Mouse (Mus musculus) liver, adult 2 months (tissue): ENCODE data around the gene Rab14. TPM values are rescaled to one million over a fixed set of nuclear protein-coding genes. Genes with fewer than 3 reads are reported as not detected.
A peak's percentile ranks its signal among the peaks of the same experiment; 100 is the strongest.

Experiments
- DNase-seq: peaks from one replicate; pipeline ENCODE4 v3.0.0-alpha.2; 2011; ENCODE audit warnings: low read depth, low spot score; ENCODE audit errors: extremely low read depth
- H3K27ac ChIP-seq: fragments of 200-500 bp; replicated peaks from 2 replicates; pipeline ENCODE4 v1.5.1; 2012; ENCODE audit warnings: low read depth, mild to moderate bottlenecking, control low read depth, inconsistent platforms, low read length; ENCODE audit not compliant: insufficient read depth
- H3K27me3 ChIP-seq: fragments of 200-500 bp; 2 replicates; pipeline ENCODE4 v1.6.1; 2012; ENCODE audit warnings: mild to moderate bottlenecking, moderate library complexity, low read length, inconsistent platforms; ENCODE audit not compliant: control insufficient read depth, insufficient read depth
- H3K36me3 ChIP-seq: fragments of 200-500 bp; 2 replicates; pipeline ENCODE4 v1.6.1; 2012; ENCODE audit warnings: low read length, inconsistent platforms; ENCODE audit not compliant: control insufficient read depth, insufficient read depth
- H3K4me1 ChIP-seq: fragments of 200-500 bp; 2 replicates; pipeline ENCODE4 v1.6.1; 2011; ENCODE audit warnings: low read length; ENCODE audit not compliant: control insufficient read depth, insufficient read depth
- H3K4me3 ChIP-seq: fragments of 200-500 bp; 2 replicates; pipeline ENCODE4 v1.5.1; 2011; ENCODE audit warnings: low read depth, mild to moderate bottlenecking, control low read depth, low read length, moderate library complexity; ENCODE audit not compliant: insufficient read depth
- H3K79me2 ChIP-seq: fragments of 200-500 bp; 2 replicates; pipeline ENCODE4 v1.6.1; 2012; ENCODE audit warnings: inconsistent platforms, mild to moderate bottlenecking, low read length, moderate library complexity; ENCODE audit not compliant: control insufficient read depth, insufficient read depth
- H3K9ac ChIP-seq: fragments of 200-500 bp; 2 replicates; pipeline ENCODE4 v1.6.1; 2012; ENCODE audit warnings: low read depth, mild to moderate bottlenecking, control low read depth, inconsistent platforms, low read length
- CTCF ChIP-seq: fragments of 200-500 bp; IDR thresholded peaks from 2 replicates; pipeline ENCODE4 v1.5.1; 2011; ENCODE audit warnings: low read depth, low read length, control low read depth
- POLR2A ChIP-seq: fragments of 200-500 bp; IDR thresholded peaks from 2 replicates; pipeline ENCODE4 v1.6.1; 2011; ENCODE audit warnings: low read length, control low read depth; ENCODE audit not compliant: insufficient read depth; ENCODE audit errors: extremely low read depth
- WGBS: fragments of 180-500 bp; shearing (Covaris S2); methylation state at CpG from one replicate; pipeline ENCODE4 v1.1.7; 2018; 5-methylcytosine and 5-hydroxymethylcytosine counted together
- polyA plus RNA-seq: library from polyadenylated mRNA; depleted of rRNA; stranded (reverse); fragments of >200 nt; gene quantifications from 2 replicates; pipeline ENCODE4 v1.2.3, GENCODE M21; 2012
- total RNA-seq: library from RNA; depleted of rRNA; stranded (reverse); fragments of >200 nt; gene quantifications from 2 replicates; pipeline ENCODE4 v1.2.3, GENCODE M21; 2014

Rab14 gene
- total and polyA plus RNA-seq, 2 experiments = 109 to 246 TPM

GRCm38 (mm10) chr2:35148806-35149205 is 52.1 kb downstream of the Rab14 start:
- no peak for TF ChIP-seq POLR2A
- no peak for TF ChIP-seq CTCF
- no peaks in the 10 kb centered on the region for H3K4me1 ChIP-seq
- WGBS = 96% methylated on average over 10 of the region's 10 CpGs
- no peaks in the 10 kb centered on the region for H3K79me2 ChIP-seq
- H3K36me3 ChIP-seq = peaks cover 62% of the 10 kb centered on the region
- no peak overlapping the region for H3K4me3 ChIP-seq
- H3K27ac ChIP-seq = no peak overlapping the region
- no peak for DNase-seq
- no peak overlapping the region for H3K9ac ChIP-seq
- H3K27me3 ChIP-seq = no peaks in the 10 kb centered on the region

DNA sequence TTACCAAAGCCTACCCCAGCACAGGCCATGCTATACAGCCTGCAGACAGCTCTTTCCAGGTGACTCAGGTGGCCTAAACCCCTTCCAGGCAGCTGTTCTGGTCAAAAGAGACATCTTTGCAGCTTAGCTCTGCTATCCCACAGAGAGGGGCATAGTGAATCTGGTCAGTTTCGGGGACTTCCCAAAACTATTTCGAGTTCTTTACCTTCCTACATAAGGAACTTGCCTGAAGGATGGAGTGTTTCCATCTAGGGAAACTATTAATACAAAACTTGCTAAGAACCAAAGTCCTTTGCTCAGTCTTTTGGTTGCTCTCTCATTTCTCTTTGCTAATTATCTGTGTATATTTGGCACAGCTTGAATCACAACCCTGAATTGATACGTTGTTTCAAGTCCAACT is 59.2 kb downstream of the Rab14 start:
- WGBS = 95% methylated on average over 3 of the region's 3 CpGs
- Histone ChIP-seq H3K36me3 (peaks cover 75% of the 10 kb centered on the region), H3K27me3 (no peaks in the 10 kb centered on the region), H3K4me3 (no peak overlapping the region), H3K4me1 (no peaks in the 10 kb centered on the region), H3K27ac (no peak overlapping the region), H3K79me2 (no peaks in the 10 kb centered on the region), H3K9ac (no peak overlapping the region)
- no peak for DNase-seq
- no peak for TF ChIP-seq CTCF
- TF ChIP-seq POLR2A = no peak

- Histone ChIP-seq H3K4me1 (no peaks in the 10 kb centered on the region), H3K27ac (no peak overlapping the region), H3K36me3 (peaks cover 68% of the 10 kb centered on the region), H3K9ac (no peak overlapping the region), H3K4me3 (no peak overlapping the region), H3K79me2 (no peaks in the 10 kb centered on the region), H3K27me3 (no peaks in the 10 kb centered on the region)
- DNase-seq = no peak
- no peak for TF ChIP-seq POLR2A
- TF ChIP-seq CTCF = no peak
- 96% methylated on average over 1 of the region's 1 CpGs for WGBS
These were observed 62.3 kb downstream of the Rab14 start for GRCm38 (mm10) chr2:35138576-35138975.

GRCm38 (mm10) chr2:35133891-35134290 is 67.0 kb downstream of the Rab14 start:
- no peak for DNase-seq
- Histone ChIP-seq H3K27me3 (no peaks in the 10 kb centered on the region), H3K4me1 (no peaks in the 10 kb centered on the region), H3K27ac (no peak overlapping the region), H3K4me3 (no peak overlapping the region), H3K79me2 (no peaks in the 10 kb centered on the region), H3K9ac (no peak overlapping the region), H3K36me3 (peaks cover 41% of the 10 kb centered on the region)
- WGBS = 86% methylated on average over 5 of the region's 5 CpGs
- TF ChIP-seq CTCF (no peak), POLR2A (no peak)

DNA sequence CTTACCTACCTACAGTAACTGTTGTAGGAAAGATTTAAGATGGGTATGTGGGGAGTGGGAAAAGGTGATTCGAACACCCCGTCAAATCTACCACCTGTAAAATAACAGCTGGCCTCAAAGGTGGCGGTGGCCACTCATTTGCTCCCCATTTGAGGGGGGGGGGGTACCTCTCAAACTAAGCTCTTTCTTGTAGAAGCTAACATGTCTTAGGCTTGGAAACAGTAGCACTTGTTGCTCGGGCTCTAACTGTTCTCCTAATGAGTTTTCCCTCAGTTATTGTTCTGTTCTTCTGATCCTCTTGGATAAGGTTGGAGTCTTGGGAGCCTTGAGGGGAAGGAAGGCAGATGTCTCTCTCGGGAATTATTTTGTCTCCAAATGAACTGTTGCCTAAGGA is 68.3 kb downstream of the Rab14 start:
- no peak for DNase-seq
- H3K27me3 ChIP-seq = no peaks in the 10 kb centered on the region
- no peak for TF ChIP-seq POLR2A
- no peak for TF ChIP-seq CTCF
- H3K4me3 ChIP-seq = no peak overlapping the region; the same call in 1 of the 2 replicates
- WGBS = 16% methylated on average over 5 of the region's 5 CpGs
- no peaks in the 10 kb centered on the region for H3K79me2 ChIP-seq
- peaks cover 38% of the 10 kb centered on the region for H3K36me3 ChIP-seq
- H3K9ac ChIP-seq = no peak overlapping the region; the same call in 1 of the 2 replicates
- H3K4me1 ChIP-seq = no peaks in the 10 kb centered on the region
- H3K27ac ChIP-seq = no peak overlapping the region

GRCm38 (mm10) chr2:35131991-35132661 is 68.8 kb downstream of the Rab14 start:
- Histone ChIP-seq H3K79me2 (no peaks in the 10 kb centered on the region), H3K9ac (peak overlapping the region; percentile 75), H3K27ac (peak overlapping the region; percentile 64), H3K4me3 (peak overlapping the region; percentile 51), H3K36me3 (peaks cover 37% of the 10 kb centered on the region), H3K27me3 (no peaks in the 10 kb centered on the region), H3K4me1 (no peaks in the 10 kb centered on the region)
- under 1% methylated on average over 21 of the region's 21 CpGs for WGBS
- DNase-seq = peak; percentile 95
- 0 out of 2 replicates have a peak, but pooled peaks have one; percentile 39 for TF ChIP-seq POLR2A
- TF ChIP-seq CTCF = peak; percentile 34
